Mouse (Mus musculus): ENCODE results near the gene Krt16.

DNA sequence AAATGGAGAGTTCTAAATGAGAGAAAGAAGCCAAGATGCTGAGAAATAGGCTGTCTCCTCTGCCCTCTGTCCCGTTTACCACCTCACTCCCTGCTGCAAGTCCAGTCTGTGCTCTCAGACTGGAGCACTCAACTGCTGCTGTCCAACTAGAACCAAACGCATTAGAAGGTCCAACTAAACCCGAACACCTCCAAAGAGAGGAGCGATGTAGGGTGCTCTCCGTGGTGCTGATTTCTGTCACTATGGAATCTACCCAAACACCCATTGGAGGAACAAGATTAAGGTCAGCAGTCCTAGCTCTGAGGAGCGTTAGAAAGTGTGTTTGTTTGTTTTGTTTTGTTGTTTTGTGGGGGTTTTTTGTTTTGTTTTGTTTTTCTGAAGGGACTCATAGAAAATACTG, 45.3 kb downstream of the Krt16 start:
- TF ChIP-seq POLR2A (IDR thresholded peaks at IDR 0.05; ENCODE audit: low read depth, low read length) (no peak), CTCF (IDR thresholded peaks at IDR 0.05; ENCODE audit: borderline replicate concordance, insufficient read depth, low read length) (no peak)

Measured in embryonic fibroblast, embryonic 13.5 days (primary cell).